10 mouse cellular contexts compared by ENCODE assay signal in genomic region chr9:54163117-54163516, GRCm38 (mm10).
DNase-seq lines count a peak whose midpoint lies in the region; ATAC-seq and TF ChIP-seq lines count a peak whose summit lies in the region.
"Had no signal": no experiment of that assay in that cellular context is flagged by ENCODE, and none has a peak within 500 bp of the region (broad histone marks: within the 10 kb centered on the region; RNA-seq: fewer than 3 reads in every experiment).

No protein-coding gene starts in this region.

- peaks cover 25% of the 10 kb centered on the region for H3K27me3 ChIP-seq in Patski
- H3K27me3 ChIP-seq: heart, embryonic 15.5 days; lung, embryonic 15.5 days had no signal

- DNase-seq in cerebellum, adult 9-10 months, result peak; percentile 1
- DNase-seq in left cerebral cortex, adult 2 months (ENCODE audit: extremely low spot score in 1 of 2, low spot score in 2 of 2), result no peak
- DNase-seq in left cerebral cortex, postnatal 10 days (ENCODE audit: extremely low spot score in 1 of 2, low spot score in 2 of 2), result no peak
- DNase-seq in Patski (ENCODE audit: low read depth, low spot score), result no peak
- peak; percentile 23 for DNase-seq in kidney, postnatal 14 days
- DNase-seq in thymus, postnatal 25 days, result no peak
- no peak for DNase-seq in urinary bladder, adult 18-20 months (ENCODE audit: low spot score in 2 of 2)

- ATAC-seq in cerebellum, adult (ENCODE audit: insufficient number of reproducible peaks, low FRiP score, low TSS enrichment), result no peak
- no peak for ATAC-seq in Patski

- H3K27ac ChIP-seq in left cerebral cortex, adult 2 months, result no peak overlapping the region
- H3K27ac ChIP-seq: heart, embryonic 15.5 days; lung, embryonic 15.5 days had no signal

- intact Hi-C loops in left cerebral cortex, adult 2 months (cut with DNase I), result no loop called here
- intact Hi-C loops in left cerebral cortex, postnatal 10 days (cut with DNase I), result no loop called here

- TF ChIP-seq CTCF in left cerebral cortex, adult 2 months (IDR thresholded peaks at IDR 0.05), result peak; percentile 33
- TF ChIP-seq CTCF in Patski (IDR thresholded peaks at IDR 0.05), result peak; percentile 56

- CTCF ChIA-PET in Patski (lab: Charles Lee), result interaction anchor here (0.6 kb wide), 1 partner anchor 951 kb away, joined by 3 read pairs; no protein-coding TSS in a partner anchor

- H3K4me3 ChIP-seq in left cerebral cortex, adult 2 months, result no peak overlapping the region
- H3K4me3 ChIP-seq: heart, embryonic 15.5 days; lung, embryonic 15.5 days had no signal

- in situ Hi-C loops in Patski (cut with MboI; ENCODE audit: low pct_unique_long_range_greater_than_20kb), result no loop called here

- POLR2A ChIA-PET in Patski (lab: Charles Lee), result no interaction called here

Comparison
In these comparisons a context has a peak if more than half of its experiments do, and no peak if none do; other contexts are left out.
1. DNase-seq: peak in cerebellum, adult 9-10 months (single experiment) and kidney, postnatal 14 days (single experiment); none in left cerebral cortex, adult 2 months (0 of 2), left cerebral cortex, postnatal 10 days (0 of 2), Patski (single experiment), thymus, postnatal 25 days (single experiment) and urinary bladder, adult 18-20 months (0 of 2).